ENCODE assay signal across 9 mouse cellular contexts in genomic region chr8:92856273-92856986, GRCm38 (mm10). TPM values are rescaled to one million over a fixed set of nuclear protein-coding genes. Genes with fewer than 3 reads are reported as not detected.
DNase-seq lines count a peak whose midpoint lies in the region; ATAC-seq lines count a peak whose summit lies in the region.
"Had no signal": no experiment of that assay in that cellular context is flagged by ENCODE, and none has a peak within 500 bp of the region (broad histone marks: within the 10 kb centered on the region; RNA-seq: fewer than 3 reads in every experiment).

No protein-coding gene starts in this region.

- H3K36me3 ChIP-seq in forebrain, embryonic 14.5 days (ENCODE audit: control insufficient read depth, insufficient read depth, low read length), result no peaks in the 10 kb centered on the region
- no peaks in the 10 kb centered on the region for H3K36me3 ChIP-seq in forebrain, embryonic 12.5 days (replicated peaks)
- H3K36me3 ChIP-seq in lung, embryonic 15.5 days, result 0 out of 2 replicates have a peak, but pooled peaks cover 9% of the 10 kb centered on the region
- no peaks in the 10 kb centered on the region for H3K36me3 ChIP-seq in intestine, embryonic 16.5 days (ENCODE audit: control insufficient read depth, insufficient read depth, low read length)
- H3K36me3 ChIP-seq in neural tube, embryonic 13.5 days, result no peaks in the 10 kb centered on the region

- DNase-seq in forebrain, embryonic 14.5 days (ENCODE audit: low spot score), result no peak
- DNase-seq in lung, postnatal 14 days, result no peak
- no peak for DNase-seq in thymus, postnatal 14 days
- DNase-seq: right cerebral cortex, postnatal 25 days had no signal

- 90% methylated on average over 7 of the region's 7 CpGs for WGBS in forebrain, embryonic 14.5 days
- 92% methylated on average over 7 of the region's 7 CpGs for WGBS in forebrain, embryonic 12.5 days
- 53% methylated on average over 7 of the region's 7 CpGs for WGBS in lung, embryonic 15.5 days
- WGBS in intestine, embryonic 16.5 days, result 76% methylated on average over 7 of the region's 7 CpGs
- WGBS in neural tube, embryonic 13.5 days, result 87% methylated on average over 7 of the region's 7 CpGs

- no peaks in the 10 kb centered on the region for H3K9me3 ChIP-seq in forebrain, embryonic 14.5 days (replicated peaks; ENCODE audit: control insufficient read depth, low read length)
- H3K9me3 ChIP-seq in forebrain, embryonic 12.5 days, result 0 out of 2 replicates have a peak, but pooled peaks cover 3% of the 10 kb centered on the region
- no peaks in the 10 kb centered on the region for H3K9me3 ChIP-seq in lung, embryonic 15.5 days
- H3K9me3 ChIP-seq in intestine, embryonic 16.5 days (ENCODE audit: control insufficient read depth, low read length), result no peaks in the 10 kb centered on the region
- H3K9me3 ChIP-seq in neural tube, embryonic 13.5 days, result 0 out of 2 replicates have a peak, but pooled peaks cover 5% of the 10 kb centered on the region

- H3K27ac ChIP-seq in forebrain, embryonic 14.5 days (ENCODE audit: low read depth, low read length), result no peak overlapping the region
- H3K27ac ChIP-seq in forebrain, embryonic 12.5 days, result no peak overlapping the region
- H3K27ac ChIP-seq in lung, embryonic 15.5 days, result no peak overlapping the region
- H3K27ac ChIP-seq in intestine, embryonic 16.5 days (ENCODE audit: low read length), result no peak overlapping the region
- H3K27ac ChIP-seq in neural tube, embryonic 13.5 days (replicated peaks), result no peak overlapping the region

- no peaks in the 10 kb centered on the region for H3K4me1 ChIP-seq in forebrain, embryonic 14.5 days (ENCODE audit: control insufficient read depth, insufficient read depth, low read length)
- no peaks in the 10 kb centered on the region; the same call in 1 of the 2 replicates for H3K4me1 ChIP-seq in forebrain, embryonic 12.5 days
- H3K4me1 ChIP-seq in lung, embryonic 15.5 days, result peaks cover 41% of the 10 kb centered on the region
- H3K4me1 ChIP-seq in intestine, embryonic 16.5 days (ENCODE audit: control insufficient read depth, insufficient read depth, low read length), result peaks cover 15% of the 10 kb centered on the region
- H3K4me1 ChIP-seq in neural tube, embryonic 13.5 days (replicated peaks), result peaks cover 35% of the 10 kb centered on the region

- H3K27me3 ChIP-seq in forebrain, embryonic 14.5 days (replicated peaks; ENCODE audit: control insufficient read depth, insufficient read depth, low read length), result no peaks in the 10 kb centered on the region
- peaks cover 27% of the 10 kb centered on the region for H3K27me3 ChIP-seq in forebrain, embryonic 12.5 days
- H3K27me3 ChIP-seq in lung, embryonic 15.5 days, result no peaks in the 10 kb centered on the region
- H3K27me3 ChIP-seq in intestine, embryonic 16.5 days (replicated peaks; ENCODE audit: control insufficient read depth, insufficient read depth, low read length), result no peaks in the 10 kb centered on the region
- H3K27me3 ChIP-seq in neural tube, embryonic 13.5 days, result peaks cover 26% of the 10 kb centered on the region

- no peak for ATAC-seq in forebrain, embryonic 14.5 days
- ATAC-seq in forebrain, embryonic 12.5 days (ENCODE audit: low FRiP score), result no peak
- ATAC-seq in lung, embryonic 15.5 days (ENCODE audit: borderline replicate concordance, extremely low read depth, low FRiP score, low TSS enrichment), result no peak
- no peak for ATAC-seq in intestine, embryonic 16.5 days
- ATAC-seq in neural tube, embryonic 13.5 days (ENCODE audit: low read depth), result no peak
- ATAC-seq in megakaryocyte-erythroid progenitor cell, adult 5-6 weeks (replicated peaks; ENCODE audit: low FRiP score, low TSS enrichment, poor library complexity, severe bottlenecking), result no peak

- no peak overlapping the region for H3K9ac ChIP-seq in forebrain, embryonic 14.5 days (ENCODE audit: low read length)
- H3K9ac ChIP-seq in forebrain, embryonic 12.5 days, result no peak overlapping the region
- H3K9ac ChIP-seq in lung, embryonic 15.5 days, result no peak overlapping the region
- H3K9ac ChIP-seq in intestine, embryonic 16.5 days (ENCODE audit: low read depth, low read length), result no peak overlapping the region
- peak overlapping the region; percentile 83; the same call in 1 of the 2 replicates for H3K9ac ChIP-seq in neural tube, embryonic 13.5 days

- H3K4me3 ChIP-seq in forebrain, embryonic 14.5 days (ENCODE audit: low read depth, low read length), result no peak overlapping the region
- H3K4me3 ChIP-seq in forebrain, embryonic 12.5 days (replicated peaks), result no peak overlapping the region
- H3K4me3 ChIP-seq in lung, embryonic 15.5 days, result peak overlapping the region; percentile 60; the same call in 1 of the 2 replicates
- peak overlapping the region; percentile 64; the same call in 1 of the 2 replicates for H3K4me3 ChIP-seq in intestine, embryonic 16.5 days (ENCODE audit: low read length)
- peak overlapping the region; percentile 67 for H3K4me3 ChIP-seq in neural tube, embryonic 13.5 days

- H3K4me2 ChIP-seq in forebrain, embryonic 14.5 days (ENCODE audit: low read length), result 0 out of 2 replicates have a peak overlapping the region, but pooled peaks have one; percentile 82
- H3K4me2 ChIP-seq in forebrain, embryonic 12.5 days, result no peak overlapping the region
- peak overlapping the region; percentile 84 for H3K4me2 ChIP-seq in lung, embryonic 15.5 days
- H3K4me2 ChIP-seq in intestine, embryonic 16.5 days (ENCODE audit: low read depth, low read length), result no peak overlapping the region
- H3K4me2 ChIP-seq in neural tube, embryonic 13.5 days, result peak overlapping the region; percentile 68

RNA-seq across cellular contexts. Expression of gene Lpcat2, which starts 1.3 kb away (rescaled TPM):
- 5.1 and 7.4 TPM in 2 replicates for polyA plus RNA-seq in forebrain, embryonic 14.5 days (2014; fragmentation: Nextera tagmentation; extraction: Ambion mirVana)
- polyA plus RNA-seq in forebrain, embryonic 12.5 days (2016; fragmentation: Nextera tagmentation; extraction: Ambion mirVana), result 4.6 and 4.9 TPM in 2 replicates
- 7.8 TPM in 2 replicates for polyA plus RNA-seq in lung, embryonic 15.5 days (2015; fragmentation: Nextera tagmentation; extraction: Ambion mirVana)
- 5.7 and 6.8 TPM in 2 replicates for polyA plus RNA-seq in intestine, embryonic 16.5 days (2015; fragmentation: Nextera tagmentation; extraction: Ambion mirVana)
- polyA plus RNA-seq in neural tube, embryonic 13.5 days (2015; fragmentation: Nextera tagmentation; extraction: Ambion mirVana), result 11.3 and 13.9 TPM in 2 replicates
- 0.42 and 1.4 TPM in 2 replicates for total RNA-seq in megakaryocyte-erythroid progenitor cell, adult 5-6 weeks (2014; fragmentation: Nextera tagmentation)
- total RNA-seq in megakaryocyte-erythroid progenitor cell, adult 5-6 weeks (2017), result 3.6 and 4.6 TPM in 2 replicates

RNA-seq across cellular contexts. Expression of gene Mmp2, which starts 29.3 kb away (rescaled TPM):
- polyA plus RNA-seq in forebrain, embryonic 14.5 days (2014; fragmentation: Nextera tagmentation; extraction: Ambion mirVana), result 14.5 and 15.8 TPM in 2 replicates
- polyA plus RNA-seq in forebrain, embryonic 12.5 days (2016; fragmentation: Nextera tagmentation; extraction: Ambion mirVana), result 25.8 and 35.3 TPM in 2 replicates
- 241 and 244 TPM in 2 replicates for polyA plus RNA-seq in lung, embryonic 15.5 days (2015; fragmentation: Nextera tagmentation; extraction: Ambion mirVana)
- 136 and 137 TPM in 2 replicates for polyA plus RNA-seq in intestine, embryonic 16.5 days (2015; fragmentation: Nextera tagmentation; extraction: Ambion mirVana)
- polyA plus RNA-seq in neural tube, embryonic 13.5 days (2015; fragmentation: Nextera tagmentation; extraction: Ambion mirVana), result 42.9 and 52.8 TPM in 2 replicates
- not detected in 2 replicates for total RNA-seq in megakaryocyte-erythroid progenitor cell, adult 5-6 weeks (2014; fragmentation: Nextera tagmentation)
- 3.1 TPM in 1 of 2 replicates, not detected in the other for total RNA-seq in megakaryocyte-erythroid progenitor cell, adult 5-6 weeks (2017)

RNA-seq across cellular contexts. Expression of gene Capns2, which starts 44.8 kb away (rescaled TPM):
- not detected in 2 replicates for polyA plus RNA-seq in forebrain, embryonic 14.5 days (2014; fragmentation: Nextera tagmentation; extraction: Ambion mirVana)
- polyA plus RNA-seq in forebrain, embryonic 12.5 days (2016; fragmentation: Nextera tagmentation; extraction: Ambion mirVana), result 0.26 TPM in 1 of 2 replicates, not detected in the other
- polyA plus RNA-seq in lung, embryonic 15.5 days (2015; fragmentation: Nextera tagmentation; extraction: Ambion mirVana), result 0.21 and 0.40 TPM in 2 replicates
- polyA plus RNA-seq in intestine, embryonic 16.5 days (2015; fragmentation: Nextera tagmentation; extraction: Ambion mirVana), result not detected in 2 replicates
- 0.27 and 0.91 TPM in 2 replicates for polyA plus RNA-seq in neural tube, embryonic 13.5 days (2015; fragmentation: Nextera tagmentation; extraction: Ambion mirVana)
- total RNA-seq in megakaryocyte-erythroid progenitor cell, adult 5-6 weeks (2014; fragmentation: Nextera tagmentation), result not detected in 2 replicates
- total RNA-seq in megakaryocyte-erythroid progenitor cell, adult 5-6 weeks (2017), result not detected in 2 replicates

Comparison
In these comparisons a context has a peak if more than half of its experiments do, and no peak if none do; other contexts are left out.
1. H3K4me2 ChIP-seq: peak in forebrain, embryonic 14.5 days (single experiment), lung, embryonic 15.5 days (single experiment) and neural tube, embryonic 13.5 days (single experiment); none in forebrain, embryonic 12.5 days (single experiment) and intestine, embryonic 16.5 days (single experiment).
2. H3K4me3 ChIP-seq: peak in lung, embryonic 15.5 days (single experiment), intestine, embryonic 16.5 days (single experiment) and neural tube, embryonic 13.5 days (single experiment); none in forebrain, embryonic 14.5 days (single experiment) and forebrain, embryonic 12.5 days (single experiment).